Mouse (Mus musculus) ES-Bruce4 (cell line): Measurements from ENCODE around the gene Ston2. TPM values are rescaled to one million over a fixed set of nuclear protein-coding genes. Genes with fewer than 3 reads are reported as not detected.

Experiments used
- H3K27ac ChIP-seq: 2 replicates; pipeline ENCODE4 v1.5.1; 2012; ENCODE audit warnings: low read length, inconsistent platforms; ENCODE audit not compliant: insufficient read depth
- H3K27me3 ChIP-seq: 2 replicates; pipeline ENCODE4 v1.6.1; 2012; ENCODE audit warnings: mild to moderate bottlenecking, low read length, inconsistent platforms; ENCODE audit not compliant: control insufficient read depth, poor library complexity, insufficient read depth, severe bottlenecking
- H3K36me3 ChIP-seq: 2 replicates; pipeline ENCODE4 v1.6.1; 2012; ENCODE audit warnings: inconsistent platforms, mild to moderate bottlenecking, low read length, moderate library complexity; ENCODE audit not compliant: control insufficient read depth, poor library complexity, insufficient read depth, severe bottlenecking
- H3K4me1 ChIP-seq: one replicate; pipeline ENCODE4 v1.8.1; 2011; ENCODE audit warnings: low read length; ENCODE audit not compliant: control insufficient read depth, insufficient read depth
- H3K4me3 ChIP-seq: 2 replicates; pipeline ENCODE4 v1.5.1; 2011; ENCODE audit warnings: low read depth, mild to moderate bottlenecking, low read length
- H3K9ac ChIP-seq: 2 replicates; pipeline ENCODE4 v1.6.1; 2012; ENCODE audit warnings: low read depth, mild to moderate bottlenecking, inconsistent platforms; ENCODE audit not compliant: poor library complexity, severe bottlenecking
- H3K9me3 ChIP-seq: replicated peaks from 2 replicates; pipeline ENCODE4 v1.6.1; 2012; ENCODE audit warnings: mild to moderate bottlenecking, low read length, inconsistent platforms; ENCODE audit not compliant: control insufficient read depth, poor library complexity, insufficient read depth, severe bottlenecking
- CTCF ChIP-seq: IDR thresholded peaks from one replicate; pipeline ENCODE4 v1.8.1; 2011; ENCODE audit warnings: low read depth, low read length
- EP300 ChIP-seq: IDR thresholded peaks from 2 replicates; pipeline ENCODE4 v1.6.1; 2011; ENCODE audit warnings: low read depth, low read length; ENCODE audit not compliant: insufficient read depth
- POLR2A ChIP-seq: IDR thresholded peaks from one replicate; pipeline ENCODE4 v1.8.1; 2011; ENCODE audit warnings: low read length; ENCODE audit not compliant: insufficient read depth
- polyA plus RNA-seq: library from polyadenylated mRNA; stranded (reverse); fragments of >200 nt; gene quantifications from 2 replicates; pipeline ENCODE4 v1.2.4, GENCODE M21; 2011; ENCODE audit warnings: low read depth; ENCODE audit not compliant: missing spikeins, insufficient read depth, insufficient read length

The Ston2 gene
- polyA plus RNA-seq, 1 experiment = 21.8 TPM

GRCm38 (mm10) chr12:91709634-91710033 is 78.6 kb downstream of the Ston2 start:
- Histone ChIP-seq H3K4me1 (no peaks in the 10 kb centered on the region), H3K9ac (no peak overlapping the region), H3K36me3 (no peaks in the 10 kb centered on the region), H3K4me3 (no peak overlapping the region), H3K27me3 (no peaks in the 10 kb centered on the region), H3K9me3 (no peaks in the 10 kb centered on the region), H3K27ac (no peak overlapping the region)
- TF ChIP-seq CTCF (no peak), POLR2A (no peak), EP300 (no peak)

GRCm38 (mm10) chr12:91709232-91709631 is 79.0 kb downstream of the Ston2 start:
- Histone ChIP-seq H3K9me3 (no peaks in the 10 kb centered on the region), H3K27ac (no peak overlapping the region), H3K36me3 (no peaks in the 10 kb centered on the region), H3K4me3 (no peak overlapping the region), H3K9ac (no peak overlapping the region), H3K4me1 (no peaks in the 10 kb centered on the region), H3K27me3 (no peaks in the 10 kb centered on the region)
- no peak for TF ChIP-seq POLR2A
- TF ChIP-seq EP300 = no peak
- TF ChIP-seq CTCF = no peak

DNA sequence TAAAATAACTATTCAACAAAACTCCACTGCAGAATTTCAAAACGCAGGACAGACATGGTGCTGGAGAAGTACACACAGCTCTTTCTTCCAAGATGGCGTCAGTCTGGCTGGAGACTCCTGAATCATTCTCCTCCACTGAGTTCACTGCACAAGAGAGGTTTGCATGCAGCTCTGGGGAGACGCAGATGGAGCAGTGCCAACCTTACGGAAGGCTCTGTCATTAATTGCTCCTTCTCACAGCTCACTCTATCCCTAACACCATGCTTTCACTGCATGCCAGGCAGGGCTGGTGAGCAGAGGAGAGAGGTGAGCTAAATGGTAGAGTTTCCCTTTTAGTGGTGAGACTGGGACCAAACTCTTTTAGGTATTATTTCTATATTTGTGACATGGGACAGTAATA is 80.4 kb downstream of the Ston2 start:
- no peak overlapping the region for H3K27ac ChIP-seq
- H3K36me3 ChIP-seq = no peaks in the 10 kb centered on the region
- H3K4me1 ChIP-seq = no peaks in the 10 kb centered on the region
- no peak overlapping the region for H3K4me3 ChIP-seq
- no peaks in the 10 kb centered on the region for H3K9me3 ChIP-seq
- H3K9ac ChIP-seq = no peak overlapping the region
- TF ChIP-seq POLR2A = no peak
- TF ChIP-seq CTCF = no peak
- H3K27me3 ChIP-seq = no peaks in the 10 kb centered on the region

- H3K36me3 ChIP-seq = no peaks in the 10 kb centered on the region
- TF ChIP-seq CTCF = no peak
- TF ChIP-seq EP300 = no peak
- no peak for TF ChIP-seq POLR2A
- no peaks in the 10 kb centered on the region for H3K27me3 ChIP-seq
- no peaks in the 10 kb centered on the region for H3K9me3 ChIP-seq
- no peak overlapping the region for H3K4me3 ChIP-seq
- H3K9ac ChIP-seq = no peak overlapping the region
- no peak overlapping the region for H3K27ac ChIP-seq
- H3K4me1 ChIP-seq = peaks cover 3% of the 10 kb centered on the region
Observed at GRCm38 (mm10) chr12:91703533-91703932, 84.7 kb downstream of the Ston2 start.

DNA sequence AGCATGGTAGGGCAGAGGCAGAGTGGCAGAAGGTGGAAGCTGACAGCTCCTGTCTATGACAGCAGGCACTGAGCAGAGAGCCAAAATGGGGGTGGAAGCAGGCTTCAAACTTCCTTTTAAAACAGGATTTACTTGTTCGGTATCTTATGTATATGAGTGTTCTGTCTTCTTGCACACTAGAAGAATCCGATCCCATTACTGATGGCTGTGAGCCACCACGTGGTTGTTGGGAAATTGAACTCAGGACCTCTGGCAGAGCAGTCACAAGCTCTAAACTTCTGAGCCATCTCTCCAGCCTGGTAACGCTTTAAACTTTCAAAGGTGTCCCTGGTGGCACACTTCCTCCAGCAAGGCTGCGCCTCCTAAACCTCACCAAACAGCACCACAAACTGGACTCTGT is 85.4 kb downstream of the Ston2 start:
- no peak overlapping the region for H3K27ac ChIP-seq
- peaks cover 3% of the 10 kb centered on the region for H3K4me1 ChIP-seq
- H3K9ac ChIP-seq = no peak overlapping the region
- no peak overlapping the region for H3K4me3 ChIP-seq
- H3K9me3 ChIP-seq = no peaks in the 10 kb centered on the region
- TF ChIP-seq EP300 = no peak
- TF ChIP-seq CTCF = no peak
- TF ChIP-seq POLR2A = no peak
- no peaks in the 10 kb centered on the region for H3K27me3 ChIP-seq
- no peaks in the 10 kb centered on the region for H3K36me3 ChIP-seq

GRCm38 (mm10) chr12:91699451-91700141 is 88.6 kb downstream of the Ston2 start:
- H3K27ac ChIP-seq = no peak overlapping the region
- H3K9ac ChIP-seq = no peak overlapping the region
- TF ChIP-seq EP300 (no peak), POLR2A (no peak), CTCF (no peak)
- H3K4me3 ChIP-seq = no peak overlapping the region
- H3K9me3 ChIP-seq = no peaks in the 10 kb centered on the region
- H3K4me1 ChIP-seq = peaks cover 3% of the 10 kb centered on the region
- H3K27me3 ChIP-seq = no peaks in the 10 kb centered on the region
- no peaks in the 10 kb centered on the region for H3K36me3 ChIP-seq
